Mouse (Mus musculus) heart, postnatal 0 days (tissue): ENCODE measurements around the gene Pcsk2. TPM values are rescaled to one million over a fixed set of nuclear protein-coding genes. Genes with fewer than 3 reads are reported as not detected.

Experiments
- ATAC-seq: fragments of 200-750 bp; cut with Nextera tagmentation; 2 replicates; pipeline ENCODE4 v1.8.0; 2017; ENCODE audit warnings: low read depth, moderate number of reproducible peaks, moderate library complexity; ENCODE audit not compliant: insufficient read depth
- DNase-seq: peaks from one replicate; pipeline ENCODE4 v3.0.0-alpha.2; 2016; ENCODE audit warnings: low spot score
- H3K27ac ChIP-seq: fragments of 300-500 bp; sonication (generic); 2 replicates; pipeline ENCODE4 v1.5.1; 2014; ENCODE audit warnings: low read depth, mild to moderate bottlenecking
- H3K27me3 ChIP-seq: fragments of 300-500 bp; sonication (generic); 2 replicates; pipeline ENCODE4 v1.6.1; 2014; ENCODE audit warnings: low read length, mixed read lengths; ENCODE audit not compliant: control insufficient read depth, insufficient read depth
- H3K36me3 ChIP-seq: fragments of 300-500 bp; sonication (generic); replicated peaks from 2 replicates; pipeline ENCODE4 v1.6.1; 2014; ENCODE audit warnings: low read length, mixed read lengths; ENCODE audit not compliant: control insufficient read depth, insufficient read depth
- H3K4me1 ChIP-seq: fragments of 300-500 bp; sonication (generic); 2 replicates; pipeline ENCODE4 v1.6.1; 2014; ENCODE audit warnings: antibody characterized with exemption; ENCODE audit not compliant: control insufficient read depth, insufficient read depth
- H3K4me2 ChIP-seq: fragments of 300-500 bp; sonication (generic); 2 replicates; pipeline ENCODE4 v1.6.1; 2014; ENCODE audit warnings: low read depth, mild to moderate bottlenecking, low read length, moderate library complexity
- H3K4me3 ChIP-seq: fragments of 300-500 bp; sonication (generic); 2 replicates; pipeline ENCODE4 v1.5.1; 2014; ENCODE audit warnings: low read depth, low read length
- H3K9ac ChIP-seq: fragments of 300-500 bp; sonication (generic); replicated peaks from 2 replicates; pipeline ENCODE4 v1.6.1; 2014; ENCODE audit warnings: low read depth, low read length, mixed read lengths
- H3K9me3 ChIP-seq: fragments of 300-500 bp; sonication (generic); replicated peaks from 2 replicates; pipeline ENCODE4 v1.6.1; 2016; ENCODE audit warnings: low read length; ENCODE audit not compliant: control insufficient read depth
- CTCF ChIP-seq: IDR thresholded peaks from 2 replicates; pipeline ENCODE4 v1.5.1; 2016; ENCODE audit warnings: antibody characterized with exemption, control low read depth, low read depth
- EP300 ChIP-seq: IDR thresholded peaks from 2 replicates; pipeline ENCODE4 v1.6.1; 2016; ENCODE audit warnings: antibody characterized with exemption, low read depth
- WGBS: fragments of 180-500 bp; shearing (Covaris S2); extraction: QIAGEN DNeasy Blood & Tissue Kit; methylation state at CpG from one replicate; pipeline ENCODE4 v1.1.7; 2014; 5-methylcytosine and 5-hydroxymethylcytosine counted together
- polyA plus RNA-seq: library from polyadenylated mRNA; unstranded; fragments of >200 nt; fragmentation: Nextera tagmentation; extraction: Ambion mirVana; gene quantifications from 2 replicates; pipeline ENCODE4 v1.2.1, GENCODE M21; 2015
- total RNA-seq: library from RNA; depleted of rRNA; stranded (reverse); fragments of >200 nt; gene quantifications from 2 replicates; pipeline ENCODE4 v1.2.3, GENCODE M21; 2014; ENCODE audit warnings: low replicate concordance

Pcsk2 gene
- total and polyA plus RNA-seq, 2 experiments from 2014 or later: 0.05 TPM; not detected in 1

DNA sequence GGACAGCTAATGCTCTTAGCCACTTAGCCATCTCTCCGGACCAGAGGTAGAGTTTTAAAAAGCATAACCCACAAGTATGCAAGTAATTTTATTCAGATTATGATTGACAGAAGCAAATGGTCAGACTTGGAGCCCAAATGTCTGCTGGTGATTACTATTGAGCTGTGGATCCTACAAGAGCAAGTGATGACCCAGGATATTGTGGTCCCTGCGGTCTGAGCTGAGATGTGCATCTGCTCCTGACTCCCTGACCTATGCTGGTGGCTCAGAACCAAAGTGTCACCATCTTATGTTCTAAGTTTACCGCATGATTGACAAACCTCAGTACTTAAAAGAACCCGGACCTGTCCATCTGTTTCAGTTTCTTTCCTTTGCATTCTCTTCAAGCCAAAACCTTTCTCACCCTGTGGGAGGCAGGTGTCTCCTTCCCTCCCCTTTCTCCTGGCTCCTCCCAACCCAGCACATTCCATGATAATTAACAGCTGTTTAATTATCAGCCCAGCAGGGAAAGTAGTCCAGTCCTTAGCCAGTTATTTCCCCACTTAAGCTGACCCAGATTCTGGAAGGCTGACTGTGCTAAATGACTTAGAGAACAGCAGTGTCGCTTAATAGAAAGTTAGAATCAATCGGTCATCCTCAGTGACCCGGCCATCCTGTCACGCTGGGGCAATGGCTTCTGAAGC, 136.1 kb downstream of the Pcsk2 start:
- Histone ChIP-seq H3K36me3 (no peaks in the 10 kb centered on the region), H3K9me3 (no peaks in the 10 kb centered on the region), H3K4me2 (no peak overlapping the region), H3K9ac (no peak overlapping the region), H3K27ac (no peak overlapping the region), H3K4me1 (no peaks in the 10 kb centered on the region), H3K27me3 (no peaks in the 10 kb centered on the region), H3K4me3 (no peak overlapping the region)
- no peak for TF ChIP-seq EP300
- no peak for TF ChIP-seq CTCF
- no peak for ATAC-seq
- 62% methylated on average over 8 of the region's 8 CpGs for WGBS
- DNase-seq: no peak

DNA sequence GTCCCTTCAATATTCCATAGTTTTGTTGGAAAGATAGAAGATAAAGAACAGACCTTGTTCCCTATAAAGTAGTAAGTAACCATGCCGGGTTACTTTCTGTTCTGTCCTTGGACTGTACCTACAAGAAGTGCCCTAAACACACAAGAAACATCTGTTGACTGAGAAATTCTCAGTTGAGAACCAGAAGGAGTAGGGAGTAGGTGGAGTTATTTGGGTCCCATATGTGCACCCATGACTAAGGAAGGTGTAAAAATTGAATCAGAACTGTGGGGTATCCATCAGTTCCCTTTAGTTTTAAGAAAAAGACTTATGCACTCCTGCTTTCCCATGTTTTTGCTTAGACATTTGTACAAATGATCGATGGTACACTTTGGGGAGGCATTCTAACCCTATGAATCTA, 137.6 kb downstream of the Pcsk2 start:
- DNase-seq: no peak
- H3K9me3 ChIP-seq: no peaks in the 10 kb centered on the region
- H3K4me3 ChIP-seq: no peak overlapping the region
- no peak for ATAC-seq
- H3K27me3 ChIP-seq: no peaks in the 10 kb centered on the region
- no peak overlapping the region for H3K27ac ChIP-seq
- TF ChIP-seq EP300: no peak
- no peak for TF ChIP-seq CTCF
- H3K9ac ChIP-seq: no peak overlapping the region
- no peaks in the 10 kb centered on the region for H3K36me3 ChIP-seq
- WGBS: 86% methylated on average over 2 of the region's 2 CpGs
- no peak overlapping the region for H3K4me2 ChIP-seq
- H3K4me1 ChIP-seq: no peaks in the 10 kb centered on the region

DNA sequence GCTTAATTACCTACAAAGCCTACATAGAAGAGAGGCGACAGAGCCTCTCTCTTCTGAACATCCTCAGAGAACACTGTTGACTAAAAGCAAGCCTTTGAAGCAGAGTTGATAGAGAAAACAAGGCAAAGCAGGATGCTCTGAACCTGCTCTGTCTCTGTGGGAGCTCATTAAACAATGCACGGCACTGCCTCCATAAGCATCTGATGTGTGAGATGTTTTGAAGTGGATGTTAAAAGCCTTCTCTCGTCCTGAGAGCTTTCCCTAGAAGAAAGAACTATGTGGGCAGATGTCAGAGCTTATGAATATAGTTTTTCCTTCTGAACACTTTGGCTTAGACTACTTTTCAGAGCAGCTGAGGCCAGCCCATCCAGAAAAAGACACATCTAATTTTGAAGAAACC, 145.3 kb downstream of the Pcsk2 start:
- 46% methylated on average over 3 of the region's 3 CpGs for WGBS
- no peak overlapping the region for H3K4me3 ChIP-seq
- H3K36me3 ChIP-seq: no peaks in the 10 kb centered on the region
- no peak overlapping the region for H3K9ac ChIP-seq
- ATAC-seq (no peak), DNase-seq (no peak)
- no peak overlapping the region for H3K4me2 ChIP-seq
- no peak overlapping the region for H3K27ac ChIP-seq
- TF ChIP-seq CTCF (no peak), EP300 (no peak)
- 0 out of 2 replicates have a peak, but pooled peaks cover 8% of the 10 kb centered on the region for H3K9me3 ChIP-seq
- no peaks in the 10 kb centered on the region for H3K4me1 ChIP-seq
- no peaks in the 10 kb centered on the region for H3K27me3 ChIP-seq

DNA sequence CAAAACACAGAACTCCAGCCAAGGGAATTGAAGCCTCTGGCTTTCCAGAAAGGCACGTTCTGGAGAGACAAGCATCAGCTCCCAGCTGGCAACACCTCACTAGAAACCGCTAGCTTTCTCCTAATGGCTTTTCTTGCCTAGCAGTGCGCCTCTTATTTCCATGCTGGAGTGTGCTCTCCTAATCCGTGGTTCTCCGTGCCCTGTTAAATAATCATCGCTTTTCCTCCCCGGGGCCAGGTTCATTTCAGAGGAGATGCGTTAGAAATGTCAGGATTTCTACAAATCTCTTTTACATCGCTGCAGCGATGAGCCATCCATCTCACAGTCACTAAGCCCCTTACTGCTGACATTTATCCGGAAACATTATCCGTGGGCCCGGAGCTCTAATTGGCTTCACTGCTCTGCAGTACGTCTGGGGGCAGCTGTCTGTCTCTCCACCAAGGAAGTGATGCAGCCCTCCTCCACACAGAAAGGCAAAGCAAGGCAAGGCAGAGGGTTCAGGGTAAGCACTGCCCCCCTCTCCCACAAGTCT, 150.1 kb downstream of the Pcsk2 start:
- no peaks in the 10 kb centered on the region for H3K27me3 ChIP-seq
- H3K4me2 ChIP-seq: no peak overlapping the region
- no peak for TF ChIP-seq EP300
- TF ChIP-seq CTCF: no peak
- H3K4me1 ChIP-seq: no peaks in the 10 kb centered on the region
- WGBS: 37% methylated on average over 14 of the region's 14 CpGs
- H3K9ac ChIP-seq: no peak overlapping the region
- no peak overlapping the region for H3K27ac ChIP-seq
- no peak for DNase-seq
- no peak overlapping the region for H3K4me3 ChIP-seq
- ATAC-seq: no peak
- H3K9me3 ChIP-seq: 0 out of 2 replicates have a peak, but pooled peaks cover 8% of the 10 kb centered on the region
- no peaks in the 10 kb centered on the region for H3K36me3 ChIP-seq

DNA sequence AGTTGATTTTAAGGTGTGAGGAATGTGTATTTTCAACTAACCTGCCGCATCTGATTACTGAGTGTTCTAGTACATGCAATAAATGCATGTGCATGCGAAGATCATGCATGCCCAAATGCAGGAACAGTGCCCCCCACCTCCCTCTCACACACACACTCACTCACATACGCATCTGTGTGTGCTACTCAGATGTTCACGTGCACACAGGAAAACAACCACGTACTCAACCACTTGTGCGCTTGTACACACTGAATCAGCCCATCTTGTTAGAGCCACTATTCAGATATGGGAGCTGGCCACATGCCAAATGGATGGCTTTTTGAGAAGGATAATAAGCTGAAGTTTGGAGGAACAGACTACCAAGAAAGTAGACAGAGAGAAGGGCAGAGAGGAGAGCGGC, 150.7 kb downstream of the Pcsk2 start:
- WGBS: 56% methylated on average over 7 of the region's 7 CpGs
- H3K4me3 ChIP-seq: no peak overlapping the region
- no peak overlapping the region for H3K4me2 ChIP-seq
- H3K27ac ChIP-seq: no peak overlapping the region
- ATAC-seq (no peak), DNase-seq (no peak)
- H3K27me3 ChIP-seq: no peaks in the 10 kb centered on the region
- H3K36me3 ChIP-seq: no peaks in the 10 kb centered on the region
- H3K9ac ChIP-seq: no peak overlapping the region
- H3K9me3 ChIP-seq: 0 out of 2 replicates have a peak, but pooled peaks cover 8% of the 10 kb centered on the region
- TF ChIP-seq CTCF (no peak), EP300 (no peak)
- no peaks in the 10 kb centered on the region for H3K4me1 ChIP-seq

DNA sequence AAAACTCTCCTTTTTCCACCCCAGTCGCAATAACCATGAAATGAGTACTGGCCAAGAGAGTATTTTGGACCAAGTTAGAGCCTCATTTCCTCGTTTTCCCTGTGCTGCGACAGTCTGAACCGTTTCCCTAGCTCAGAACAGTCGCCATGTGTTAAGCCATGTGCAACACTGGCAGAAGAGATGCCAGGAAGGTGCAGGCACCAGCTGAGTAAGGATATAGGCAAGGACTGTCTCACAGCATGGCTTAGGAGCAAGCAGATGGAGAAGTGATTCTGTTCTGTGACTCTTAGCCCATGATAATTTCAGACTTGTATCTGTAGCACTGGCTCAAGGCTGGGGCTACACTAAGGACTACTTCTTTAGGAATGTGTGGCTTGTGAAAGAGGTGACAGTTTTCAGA, 155.2 kb downstream of the Pcsk2 start:
- Histone ChIP-seq H3K27me3 (no peaks in the 10 kb centered on the region), H3K9ac (no peak overlapping the region), H3K4me2 (no peak overlapping the region), H3K27ac (no peak overlapping the region), H3K4me3 (no peak overlapping the region), H3K36me3 (no peaks in the 10 kb centered on the region), H3K9me3 (no peaks in the 10 kb centered on the region), H3K4me1 (no peaks in the 10 kb centered on the region)
- 75% methylated on average over 5 of the region's 5 CpGs for WGBS
- no peak for DNase-seq
- TF ChIP-seq EP300: no peak
- ATAC-seq: no peak
